Mouse (Mus musculus) neural tube, embryonic 11.5 days (tissue): Measurements from ENCODE around the gene Dbnl. TPM values are rescaled to one million over a fixed set of nuclear protein-coding genes. Genes with fewer than 3 reads are reported as not detected.

Experiments used
- ATAC-seq: fragments of 200-750 bp; cut with Nextera tagmentation; 2 replicates; pipeline ENCODE4 v1.8.0; 2017; ENCODE audit warnings: moderate number of reproducible peaks, mild to moderate bottlenecking, moderate TSS enrichment, moderate library complexity; ENCODE audit not compliant: insufficient read depth, low FRiP score, low TSS enrichment
- DNase-seq: peaks from one replicate; pipeline ENCODE4 v3.0.0-alpha.2; 2015; ENCODE audit warnings: low spot score
- H3K27ac ChIP-seq: fragments of 300-500 bp; sonication (generic); 2 replicates; pipeline ENCODE4 v1.5.1; 2014; ENCODE audit warnings: low read depth, mild to moderate bottlenecking, low read length
- H3K27me3 ChIP-seq: fragments of 300-500 bp; sonication (generic); 2 replicates; pipeline ENCODE4 v1.6.1; 2014; ENCODE audit warnings: mild to moderate bottlenecking, low read length, mixed read lengths; ENCODE audit not compliant: control insufficient read depth, insufficient read depth
- H3K36me3 ChIP-seq: fragments of 300-500 bp; sonication (generic); 2 replicates; pipeline ENCODE4 v1.6.1; 2014; ENCODE audit warnings: mild to moderate bottlenecking, low read length, moderate library complexity, mixed read lengths; ENCODE audit not compliant: control insufficient read depth, insufficient read depth
- H3K4me1 ChIP-seq: fragments of 300-500 bp; sonication (generic); 2 replicates; pipeline ENCODE4 v1.6.1; 2014; ENCODE audit warnings: low read length, mixed read lengths; ENCODE audit not compliant: control insufficient read depth, insufficient read depth
- H3K4me2 ChIP-seq: fragments of 300-500 bp; sonication (generic); 2 replicates; pipeline ENCODE4 v1.6.1; 2014; ENCODE audit warnings: low read depth, mild to moderate bottlenecking, moderate library complexity
- H3K4me3 ChIP-seq: fragments of 300-500 bp; sonication (generic); 2 replicates; pipeline ENCODE4 v1.5.1; 2014; ENCODE audit warnings: low read depth, low read length
- H3K9ac ChIP-seq: fragments of 300-500 bp; sonication (generic); 2 replicates; pipeline ENCODE4 v1.6.1; 2014; ENCODE audit warnings: mild to moderate bottlenecking, low read length
- H3K9me3 ChIP-seq: fragments of 300-500 bp; sonication (generic); 2 replicates; pipeline ENCODE4 v1.6.1; 2016; ENCODE audit warnings: low read length; ENCODE audit not compliant: control insufficient read depth
- WGBS: fragments of 180-500 bp; shearing (Covaris S2); extraction: QIAGEN DNeasy Blood & Tissue Kit; methylation state at CpG from one replicate; pipeline ENCODE4 v1.1.7; 2014; 5-methylcytosine and 5-hydroxymethylcytosine counted together
- polyA plus RNA-seq: library from polyadenylated mRNA; unstranded; fragments of >200 nt; fragmentation: Nextera tagmentation; extraction: Ambion mirVana; gene quantifications from 2 replicates; pipeline ENCODE4 v1.2.1, GENCODE M21; 2014

Dbnl gene
- polyA plus RNA-seq, 1 experiment from 2014 or later, result 156 TPM

DNA sequence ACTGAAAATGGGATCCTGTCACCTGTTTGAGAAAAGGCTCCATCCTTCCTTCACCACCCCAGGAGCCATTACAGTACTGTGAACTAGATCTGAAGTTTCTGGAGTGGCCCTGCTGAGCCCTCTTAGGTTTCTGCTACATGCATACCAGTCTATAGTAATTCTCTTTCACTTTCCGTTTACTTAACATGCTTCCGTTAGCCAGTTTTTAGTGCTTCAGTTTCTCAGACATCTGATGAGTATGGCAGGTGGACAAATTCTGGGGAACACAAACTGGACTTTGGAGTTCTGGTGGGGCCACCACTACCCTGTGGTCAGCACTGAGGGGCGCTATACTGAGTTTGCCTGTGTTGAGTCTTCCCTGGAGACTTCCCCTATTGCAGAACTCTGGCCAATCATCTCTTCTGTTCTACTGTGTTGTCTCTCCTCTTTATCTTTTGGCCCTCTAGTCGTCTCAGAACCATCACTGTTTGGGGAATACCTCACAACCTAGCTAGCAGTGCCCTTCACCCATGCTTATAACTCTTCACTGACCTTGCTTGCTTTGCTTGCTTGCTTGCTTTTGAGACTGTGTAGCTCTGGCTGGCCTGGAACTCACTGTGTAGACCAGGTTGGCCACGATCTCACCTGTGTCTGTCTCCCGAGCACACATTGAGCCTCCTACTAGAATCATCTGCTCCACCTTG lies 924 bp downstream of the Dbnl start:
- Histone ChIP-seq H3K4me2 (peak overlapping the region; percentile 65), H3K27me3 (no peaks in the 10 kb centered on the region), H3K9me3 (no peaks in the 10 kb centered on the region), H3K9ac (peak overlapping the region; percentile 89), H3K4me3 (peak overlapping the region; percentile 90), H3K4me1 (peaks cover 13% of the 10 kb centered on the region), H3K27ac (peak overlapping the region; percentile 76), H3K36me3 (peaks cover 3% of the 10 kb centered on the region; the same call in 1 of the 2 replicates)
- DNase-seq (no peak), ATAC-seq (no peak)
- 78% methylated on average over 6 of the region's 6 CpGs for WGBS

DNA sequence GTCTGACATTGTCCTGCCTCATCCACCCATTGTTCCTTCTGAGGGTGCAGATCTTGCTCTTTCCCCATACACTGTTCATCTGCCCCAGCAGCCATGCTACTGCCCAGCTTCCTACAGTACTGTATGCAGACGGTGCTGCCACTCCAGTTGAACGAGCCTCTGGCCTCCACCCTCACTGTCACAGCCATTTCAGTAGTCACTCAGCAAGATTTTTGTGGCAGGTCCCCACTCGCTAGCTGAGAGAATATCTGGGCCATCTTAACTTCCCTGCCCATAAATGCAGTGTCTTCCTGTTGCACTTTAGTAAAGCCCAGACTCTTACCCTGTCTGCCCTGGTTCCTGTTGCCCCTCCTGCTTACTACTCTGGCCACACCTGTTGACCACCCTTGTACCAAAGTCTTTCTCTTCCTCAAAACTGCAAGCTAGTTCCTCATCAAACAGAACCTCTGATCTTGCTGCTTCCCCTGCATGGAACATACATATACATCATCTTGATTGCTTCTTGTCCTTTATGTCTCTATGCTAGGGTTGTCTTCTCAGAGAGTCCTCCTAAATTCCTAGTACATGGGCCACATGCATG lies 1.6 kb downstream of the Dbnl start:
- peaks cover 5% of the 10 kb centered on the region for H3K36me3 ChIP-seq
- no peak for DNase-seq
- H3K27ac ChIP-seq, result no peak overlapping the region
- no peaks in the 10 kb centered on the region for H3K27me3 ChIP-seq
- peak overlapping the region; percentile 5; the same call in 1 of the 2 replicates for H3K9ac ChIP-seq
- peaks cover 13% of the 10 kb centered on the region for H3K4me1 ChIP-seq
- no peak for ATAC-seq
- WGBS, result 91% methylated on average over 3 of the region's 3 CpGs
- peak overlapping the region; percentile 65 for H3K4me2 ChIP-seq
- H3K4me3 ChIP-seq, result no peak overlapping the region
- no peaks in the 10 kb centered on the region for H3K9me3 ChIP-seq

DNA sequence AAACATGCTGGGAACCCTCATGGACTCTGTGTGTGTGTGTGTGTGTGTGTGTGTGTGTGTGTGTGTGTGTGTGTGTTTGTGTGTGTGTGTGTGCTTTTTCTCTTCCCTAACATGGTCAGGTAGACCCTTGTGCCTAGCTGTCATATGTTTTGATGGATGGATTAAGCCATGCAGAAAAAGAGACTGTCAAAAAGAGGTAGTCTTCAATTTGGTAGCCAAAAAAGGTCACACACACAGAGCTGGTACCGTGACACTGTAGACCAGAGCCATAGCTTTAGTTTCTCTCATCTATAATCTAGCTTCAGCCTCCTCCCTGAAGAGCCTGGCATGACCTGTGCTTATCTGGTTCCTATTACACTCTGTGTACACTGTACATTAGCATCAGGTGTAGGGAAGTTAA lies 2.1 kb downstream of the Dbnl start:
- ATAC-seq (no peak), DNase-seq (no peak)
- 100% methylated on average over 1 of the region's 1 CpGs for WGBS
- Histone ChIP-seq H3K9ac (no peak overlapping the region), H3K4me2 (no peak overlapping the region), H3K4me1 (peaks cover 13% of the 10 kb centered on the region), H3K27ac (no peak overlapping the region), H3K27me3 (no peaks in the 10 kb centered on the region), H3K36me3 (peaks cover 9% of the 10 kb centered on the region), H3K4me3 (no peak overlapping the region), H3K9me3 (no peaks in the 10 kb centered on the region)

GRCm38 (mm10) chr11:5795290-5795689 lies 7.0 kb downstream of the Dbnl start:
- Histone ChIP-seq H3K9me3 (no peaks in the 10 kb centered on the region), H3K27me3 (no peaks in the 10 kb centered on the region), H3K4me2 (no peak overlapping the region), H3K36me3 (peaks cover 29% of the 10 kb centered on the region), H3K9ac (no peak overlapping the region), H3K27ac (no peak overlapping the region), H3K4me3 (no peak overlapping the region), H3K4me1 (no peaks in the 10 kb centered on the region)
- DNase-seq, result no peak
- WGBS, result 95% methylated on average over 9 of the region's 9 CpGs
- ATAC-seq, result no peak

DNA sequence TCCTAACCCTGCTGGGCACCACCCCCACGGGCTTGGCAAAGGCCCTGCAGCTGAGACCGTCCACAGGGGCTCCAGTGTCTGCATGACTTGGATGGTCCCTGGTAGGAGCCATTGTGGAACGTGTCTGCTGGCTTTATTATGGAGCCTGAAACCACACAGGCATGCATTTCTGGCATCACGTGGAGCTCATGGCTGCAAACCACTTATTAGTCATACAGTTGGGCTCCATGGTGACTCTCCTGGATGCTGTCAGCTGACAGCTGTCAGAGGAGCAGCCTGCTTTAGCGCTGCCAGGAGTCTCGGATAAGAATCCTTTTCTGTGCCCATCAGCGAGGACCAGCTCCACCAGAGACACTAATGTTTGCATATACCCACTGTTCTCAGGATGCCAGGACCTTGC lies 7.4 kb downstream of the Dbnl start:
- ATAC-seq (no peak), DNase-seq (no peak)
- Histone ChIP-seq H3K9me3 (no peaks in the 10 kb centered on the region), H3K27me3 (no peaks in the 10 kb centered on the region), H3K36me3 (peaks cover 29% of the 10 kb centered on the region), H3K4me3 (no peak overlapping the region), H3K4me2 (no peak overlapping the region), H3K4me1 (no peaks in the 10 kb centered on the region), H3K9ac (no peak overlapping the region), H3K27ac (no peak overlapping the region)
- WGBS, result 94% methylated on average over 7 of the region's 7 CpGs

- DNase-seq, result no peak
- H3K27me3 ChIP-seq, result no peaks in the 10 kb centered on the region
- no peak overlapping the region for H3K9ac ChIP-seq
- no peak for ATAC-seq
- no peak overlapping the region for H3K27ac ChIP-seq
- H3K4me2 ChIP-seq, result no peak overlapping the region
- peaks cover 30% of the 10 kb centered on the region for H3K36me3 ChIP-seq
- WGBS, result 90% methylated on average over 15 of the region's 15 CpGs
- no peaks in the 10 kb centered on the region for H3K4me1 ChIP-seq
- H3K4me3 ChIP-seq, result no peak overlapping the region
- H3K9me3 ChIP-seq, result no peaks in the 10 kb centered on the region
Observed at GRCm38 (mm10) chr11:5796939-5797338, 8.7 kb downstream of the Dbnl start.

DNA sequence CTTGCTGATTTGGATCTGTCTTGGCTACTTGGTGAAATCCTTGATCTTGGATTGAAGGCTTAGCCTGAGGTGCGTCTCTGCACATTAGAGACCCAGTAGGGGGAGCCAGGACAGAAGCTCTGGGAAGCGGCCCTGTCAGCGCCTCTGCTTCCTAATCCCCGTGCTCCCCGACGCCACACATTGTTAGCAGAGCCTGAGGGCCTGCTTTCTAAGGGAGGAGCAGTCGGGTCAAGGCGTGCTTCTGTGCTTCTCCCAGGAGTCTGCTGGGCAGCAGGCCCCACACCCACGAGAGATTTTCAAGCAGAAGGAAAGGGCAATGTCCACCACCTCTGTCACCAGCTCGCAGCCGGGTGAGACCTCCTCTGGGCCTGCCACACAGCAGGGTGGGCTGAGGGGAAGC lies 9.1 kb downstream of the Dbnl start:
- Histone ChIP-seq H3K36me3 (peaks cover 28% of the 10 kb centered on the region), H3K27ac (no peak overlapping the region), H3K4me1 (no peaks in the 10 kb centered on the region), H3K4me2 (no peak overlapping the region), H3K4me3 (no peak overlapping the region), H3K9me3 (no peaks in the 10 kb centered on the region), H3K27me3 (no peaks in the 10 kb centered on the region), H3K9ac (no peak overlapping the region)
- 91% methylated on average over 11 of the region's 11 CpGs for WGBS
- DNase-seq (no peak), ATAC-seq (no peak)

DNA sequence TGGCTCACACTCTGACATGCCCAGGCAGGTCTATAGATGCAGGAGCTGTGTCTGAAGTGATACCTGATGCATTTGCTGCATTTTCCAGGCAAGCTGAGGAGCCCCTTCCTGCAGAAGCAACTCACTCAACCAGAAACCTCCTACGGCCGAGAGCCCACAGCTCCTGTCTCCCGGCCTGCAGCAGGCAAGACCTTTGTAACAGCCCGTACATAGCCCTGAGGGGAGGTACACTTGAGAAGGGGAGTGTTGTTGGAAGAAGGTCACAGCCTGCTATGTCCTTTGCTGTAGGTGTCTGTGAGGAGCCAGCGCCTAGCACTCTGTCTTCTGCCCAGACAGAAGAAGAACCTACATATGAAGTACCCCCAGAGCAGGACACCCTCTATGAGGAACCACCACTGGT lies 9.6 kb downstream of the Dbnl start:
- H3K4me1 ChIP-seq, result no peaks in the 10 kb centered on the region
- no peak overlapping the region for H3K4me2 ChIP-seq
- H3K9ac ChIP-seq, result no peak overlapping the region
- WGBS, result 93% methylated on average over 5 of the region's 5 CpGs
- DNase-seq (no peak), ATAC-seq (no peak)
- no peak overlapping the region for H3K27ac ChIP-seq
- peaks cover 28% of the 10 kb centered on the region for H3K36me3 ChIP-seq
- H3K27me3 ChIP-seq, result no peaks in the 10 kb centered on the region
- H3K9me3 ChIP-seq, result no peaks in the 10 kb centered on the region
- H3K4me3 ChIP-seq, result no peak overlapping the region
